Mouse (Mus musculus): ENCODE results near the gene Sacm1l. TPM values are rescaled to one million over a fixed set of nuclear protein-coding genes. Genes with fewer than 3 reads are reported as not detected.

The Sacm1l gene
- polyA plus RNA-seq, 1 experiment from 2014 or later = 51.2 TPM

DNA sequence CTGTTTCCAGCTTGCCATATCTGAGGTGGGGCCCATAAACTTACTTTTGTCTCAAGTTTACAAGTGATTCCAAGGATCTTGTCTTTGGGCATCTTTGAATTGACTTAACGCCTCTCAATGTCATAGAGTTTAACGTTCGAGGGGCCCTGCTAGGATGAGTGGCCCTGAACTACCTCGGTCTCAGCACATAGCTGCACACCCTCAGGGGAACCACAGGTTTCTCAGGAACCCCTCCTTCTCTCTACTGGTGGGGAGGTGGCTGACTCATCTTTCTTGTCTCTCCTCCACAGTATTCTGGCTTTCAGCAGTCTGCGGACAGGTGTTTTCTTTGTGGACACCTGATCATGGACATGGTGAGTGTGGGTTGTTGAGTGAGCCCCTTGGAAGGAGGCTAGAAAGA is 18.6 kb upstream of the Sacm1l start:
- no peak overlapping the region for H3K4me3 ChIP-seq

GRCm38 (mm10) chr9:123512482-123512881 is 17.1 kb upstream of the Sacm1l start:
- Histone ChIP-seq H3K9me3 (no peaks in the 10 kb centered on the region), H3K36me3 (no peaks in the 10 kb centered on the region), H3K4me3 (no peak overlapping the region), H3K27me3 (no peaks in the 10 kb centered on the region), H3K4me1 (replicated peaks) (peaks cover 6% of the 10 kb centered on the region), H3K4me2 (no peak overlapping the region), H3K27ac (replicated peaks) (no peak overlapping the region), H3K9ac (no peak overlapping the region)
- no peak for ATAC-seq (ENCODE audit: low FRiP score, low read depth)
- WGBS = 90% methylated on average over 2 of the region's 2 CpGs

More for the DNA sequence above, 18.6 kb upstream of the Sacm1l start:
- 97% methylated on average over 5 of the region's 5 CpGs for WGBS
- no peak overlapping the region for H3K27ac ChIP-seq (replicated peaks)
- peaks cover 6% of the 10 kb centered on the region for H3K4me1 ChIP-seq (replicated peaks)
- no peaks in the 10 kb centered on the region for H3K27me3 ChIP-seq
- no peak overlapping the region for H3K9ac ChIP-seq
- H3K9me3 ChIP-seq = no peaks in the 10 kb centered on the region
- no peak for ATAC-seq (ENCODE audit: low FRiP score, low read depth)
- no peak overlapping the region for H3K4me2 ChIP-seq
- no peaks in the 10 kb centered on the region for H3K36me3 ChIP-seq

DNA sequence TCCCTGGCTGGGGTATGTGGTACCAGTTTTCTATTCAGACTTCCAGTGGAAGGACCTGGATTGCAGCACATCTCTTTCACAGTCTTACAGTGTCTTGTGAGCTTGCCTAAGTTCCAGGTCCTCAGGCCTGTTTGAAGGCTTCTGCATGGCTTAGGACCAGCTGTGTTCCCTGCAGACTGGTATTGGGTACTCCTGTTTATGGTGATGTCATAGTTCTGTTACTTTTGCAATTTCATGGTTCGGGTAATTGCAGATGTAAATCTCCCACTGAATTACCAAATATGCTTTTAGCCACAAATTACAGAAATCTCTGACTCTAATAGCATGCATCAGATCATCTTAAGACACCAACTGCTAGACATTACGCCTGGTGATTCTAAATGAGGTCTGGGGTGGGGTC is 14.5 kb upstream of the Sacm1l start:
- Histone ChIP-seq H3K36me3 (peaks cover 14% of the 10 kb centered on the region), H3K9ac (no peak overlapping the region)

DNA sequence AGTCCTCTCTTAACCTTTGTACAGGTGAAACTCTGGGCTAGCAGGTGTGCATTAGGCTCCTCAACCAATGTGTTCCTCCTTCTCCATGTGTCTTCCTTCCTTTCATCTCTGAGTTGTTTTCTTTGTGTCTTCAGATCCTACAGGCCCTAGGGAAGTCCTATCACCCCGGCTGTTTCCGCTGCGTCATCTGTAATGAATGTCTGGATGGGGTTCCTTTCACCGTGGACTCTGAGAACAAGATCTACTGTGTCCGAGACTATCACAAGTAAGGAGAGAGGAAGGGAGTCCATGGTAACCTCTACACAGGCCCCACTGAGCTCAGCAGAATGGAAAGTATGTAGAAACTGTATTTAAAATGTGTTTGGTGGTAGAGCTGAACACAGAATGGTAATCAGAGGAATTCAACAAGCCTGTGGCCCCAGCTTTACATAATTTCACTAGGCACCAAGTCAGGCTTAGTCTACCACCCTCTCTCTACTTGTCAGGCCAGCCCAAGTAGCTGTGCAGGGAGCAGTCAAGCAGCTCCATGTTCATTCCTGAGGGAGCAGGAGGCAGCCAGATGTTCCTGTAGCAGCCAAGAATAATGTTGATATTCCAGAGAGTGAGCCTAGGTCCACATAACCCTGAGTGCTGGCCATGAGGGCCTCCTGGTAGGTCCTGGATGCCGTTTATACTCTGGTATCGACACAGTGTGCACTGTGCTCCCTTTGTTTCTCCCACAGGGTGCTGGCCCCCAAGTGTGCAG is 12.7 kb upstream of the Sacm1l start:
- Histone ChIP-seq H3K9me3 (no peaks in the 10 kb centered on the region), H3K9ac (no peak overlapping the region), H3K27ac (replicated peaks) (no peak overlapping the region), H3K4me2 (no peak overlapping the region), H3K4me3 (no peak overlapping the region), H3K36me3 (peaks cover 19% of the 10 kb centered on the region), H3K27me3 (no peaks in the 10 kb centered on the region), H3K4me1 (replicated peaks) (no peaks in the 10 kb centered on the region)
- no peak for ATAC-seq (ENCODE audit: low FRiP score, low read depth)
- WGBS = 89% methylated on average over 7 of the region's 7 CpGs

More for the DNA sequence above, 14.5 kb upstream of the Sacm1l start:
- no peak overlapping the region for H3K27ac ChIP-seq (replicated peaks)
- no peak for ATAC-seq (ENCODE audit: low FRiP score, low read depth)
- no peaks in the 10 kb centered on the region for H3K27me3 ChIP-seq
- H3K4me1 ChIP-seq (replicated peaks) = peaks cover under 1% of the 10 kb centered on the region
- no peak overlapping the region for H3K4me3 ChIP-seq
- no peak overlapping the region for H3K4me2 ChIP-seq
- WGBS = 95% methylated on average over 2 of the region's 2 CpGs
- H3K9me3 ChIP-seq = no peaks in the 10 kb centered on the region

GRCm38 (mm10) chr9:123518969-123519894 is 10.3 kb upstream of the Sacm1l start:
- Histone ChIP-seq H3K4me3 (no peak overlapping the region), H3K27me3 (no peaks in the 10 kb centered on the region), H3K9ac (no peak overlapping the region), H3K9me3 (no peaks in the 10 kb centered on the region), H3K36me3 (peaks cover 19% of the 10 kb centered on the region), H3K4me2 (no peak overlapping the region), H3K4me1 (replicated peaks) (no peaks in the 10 kb centered on the region), H3K27ac (replicated peaks) (no peak overlapping the region)
- no peak for ATAC-seq (ENCODE audit: low FRiP score, low read depth)
- 87% methylated on average over 13 of the region's 13 CpGs for WGBS

GRCm38 (mm10) chr9:123520735-123521134 is 8.8 kb upstream of the Sacm1l start:
- Histone ChIP-seq H3K4me2 (no peak overlapping the region), H3K27me3 (no peaks in the 10 kb centered on the region), H3K4me1 (replicated peaks) (0 out of 2 replicates have a peak, but pooled peaks cover 4% of the 10 kb centered on the region), H3K9me3 (no peaks in the 10 kb centered on the region), H3K27ac (replicated peaks) (no peak overlapping the region), H3K4me3 (no peak overlapping the region), H3K9ac (no peak overlapping the region), H3K36me3 (peaks cover 19% of the 10 kb centered on the region)
- ATAC-seq (ENCODE audit: low FRiP score, low read depth) = no peak
- 93% methylated on average over 3 of the region's 3 CpGs for WGBS

DNA sequence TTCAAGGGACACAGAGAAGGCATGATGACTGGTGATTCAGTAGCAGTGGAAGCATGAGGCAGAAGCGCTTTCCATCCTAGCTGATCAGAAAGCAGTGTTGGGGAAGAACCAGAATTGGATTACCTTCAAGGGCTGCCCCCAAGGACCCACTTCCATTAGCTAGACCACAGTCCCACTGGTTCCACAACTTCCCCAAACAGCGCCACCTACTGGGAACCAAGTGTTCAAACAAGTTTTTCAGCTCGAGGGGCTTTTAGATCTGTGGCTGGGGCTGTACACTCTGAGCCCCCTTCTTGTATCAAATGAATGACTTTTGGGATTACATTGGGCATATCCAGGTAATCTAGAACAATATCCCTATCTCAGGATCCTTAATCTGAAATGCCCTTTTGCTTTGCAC is 5.9 kb upstream of the Sacm1l start:
- 33% methylated on average over 3 of the region's 3 CpGs for WGBS
- Histone ChIP-seq H3K27ac (replicated peaks) (no peak overlapping the region), H3K9ac (no peak overlapping the region), H3K4me3 (no peak overlapping the region), H3K4me1 (replicated peaks) (peaks cover 13% of the 10 kb centered on the region), H3K36me3 (peaks cover 18% of the 10 kb centered on the region), H3K4me2 (no peak overlapping the region), H3K9me3 (no peaks in the 10 kb centered on the region), H3K27me3 (no peaks in the 10 kb centered on the region)
- no peak for ATAC-seq (ENCODE audit: low FRiP score, low read depth)

DNA sequence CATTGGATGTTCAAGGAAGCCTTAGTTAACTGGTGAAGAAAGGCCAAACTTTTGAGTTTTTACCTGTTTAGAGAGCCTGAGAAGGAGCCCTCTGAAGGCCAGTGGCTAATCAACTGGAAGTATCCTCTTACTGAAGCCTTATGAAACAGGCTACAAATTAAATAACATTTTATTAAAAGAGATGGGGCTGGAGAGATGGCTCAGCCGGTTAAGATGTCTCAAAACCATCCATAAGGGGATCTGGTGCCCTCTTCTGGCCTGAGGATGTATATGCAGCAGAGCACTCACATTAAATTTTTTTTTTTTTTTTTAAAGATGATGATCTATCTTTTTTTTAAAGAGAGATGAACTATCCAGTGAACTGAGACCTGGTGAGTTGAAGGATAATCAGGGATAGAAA is 4.5 kb upstream of the Sacm1l start:
- 0 out of 2 replicates have a peak overlapping the region, but pooled peaks have one; percentile 18 for H3K27ac ChIP-seq (replicated peaks)
- 0% methylated on average over 1 of the region's 1 CpGs for WGBS
- ATAC-seq (ENCODE audit: low FRiP score, low read depth) = no peak

GRCm38 (mm10) chr9:123526502-123526901 is 3.1 kb upstream of the Sacm1l start:
- H3K27ac ChIP-seq (replicated peaks) = no peak overlapping the region
- ATAC-seq (ENCODE audit: low FRiP score, low read depth) = no peak
- H3K9ac ChIP-seq = no peak overlapping the region
- H3K9me3 ChIP-seq = no peaks in the 10 kb centered on the region
- H3K4me1 ChIP-seq (replicated peaks) = peaks cover 23% of the 10 kb centered on the region
- H3K36me3 ChIP-seq = no peaks in the 10 kb centered on the region
- 78% methylated on average over 5 of the region's 5 CpGs for WGBS
- H3K4me3 ChIP-seq = no peak overlapping the region
- no peaks in the 10 kb centered on the region for H3K27me3 ChIP-seq
- no peak overlapping the region for H3K4me2 ChIP-seq

More for the DNA sequence above, 4.5 kb upstream of the Sacm1l start:
- Histone ChIP-seq H3K4me2 (no peak overlapping the region), H3K4me1 (replicated peaks) (peaks cover 13% of the 10 kb centered on the region), H3K27me3 (no peaks in the 10 kb centered on the region), H3K36me3 (0 out of 2 replicates have a peak, but pooled peaks cover 5% of the 10 kb centered on the region), H3K9me3 (no peaks in the 10 kb centered on the region), H3K4me3 (no peak overlapping the region), H3K9ac (no peak overlapping the region)

GRCm38 (mm10) chr9:123528087-123528925 is 1.3 kb upstream of the Sacm1l start:
- ATAC-seq (ENCODE audit: low FRiP score, low read depth) = no peak
- Histone ChIP-seq H3K27me3 (no peaks in the 10 kb centered on the region), H3K27ac (replicated peaks) (peak overlapping the region; percentile 92), H3K9ac (peak overlapping the region; percentile 60), H3K4me3 (peak overlapping the region; percentile 96), H3K9me3 (no peaks in the 10 kb centered on the region), H3K4me2 (peak overlapping the region; percentile 63), H3K36me3 (no peaks in the 10 kb centered on the region), H3K4me1 (replicated peaks) (peaks cover 30% of the 10 kb centered on the region)
- 25% methylated on average over 6 of the region's 6 CpGs for WGBS

GRCm38 (mm10) chr9:123528926-123529295 is 648 bp upstream of the Sacm1l start:
- peak; percentile 17 for ATAC-seq (ENCODE audit: low FRiP score, low read depth)
- Histone ChIP-seq H3K27me3 (no peaks in the 10 kb centered on the region), H3K4me1 (replicated peaks) (peaks cover 30% of the 10 kb centered on the region), H3K27ac (replicated peaks) (peak overlapping the region; percentile 92), H3K9ac (peak overlapping the region; percentile 60), H3K4me2 (peak overlapping the region; percentile 63), H3K9me3 (no peaks in the 10 kb centered on the region), H3K4me3 (peak overlapping the region; percentile 96), H3K36me3 (no peaks in the 10 kb centered on the region)
- WGBS = under 1% methylated on average over 17 of the region's 17 CpGs

Data from hindbrain, embryonic 15.5 days (tissue).